Mouse (Mus musculus): Measurements from ENCODE around the gene Ppme1. TPM values are rescaled to one million over a fixed set of nuclear protein-coding genes. Genes with fewer than 3 reads are reported as not detected.

Gene Ppme1
- polyA plus RNA-seq, 3 experiments from 2014 or later, result 19.5 to 23.9 (median 22.9) TPM

GRCm38 (mm10) chr7:100325482-100325881 is 46.6 kb downstream of the Ppme1 start:
- ATAC-seq, result no peak

GRCm38 (mm10) chr7:100323721-100324120 is 48.4 kb downstream of the Ppme1 start:
- no peak for ATAC-seq

GRCm38 (mm10) chr7:100317534-100317933 is 54.6 kb downstream of the Ppme1 start:
- no peak for ATAC-seq

GRCm38 (mm10) chr7:100316924-100317323 is 55.2 kb downstream of the Ppme1 start:
- ATAC-seq, result no peak

GRCm38 (mm10) chr7:100312716-100313115 is 59.4 kb downstream of the Ppme1 start:
- ATAC-seq, result no peak

- ATAC-seq, result no peak
Measured at GRCm38 (mm10) chr7:100310290-100310689, 61.8 kb downstream of the Ppme1 start.

GRCm38 (mm10) chr7:100309679-100310078 is 62.4 kb downstream of the Ppme1 start:
- no peak for ATAC-seq

GRCm38 (mm10) chr7:100309216-100309615 is 62.9 kb downstream of the Ppme1 start:
- no peak for ATAC-seq

- ATAC-seq, result no peak
Measured at GRCm38 (mm10) chr7:100307872-100308653, 64.0 kb downstream of the Ppme1 start.

- ATAC-seq, result no peak
Measured at GRCm38 (mm10) chr7:100305894-100306293, 66.2 kb downstream of the Ppme1 start.

- ATAC-seq, result no peak
Measured at GRCm38 (mm10) chr7:100302316-100302715, 69.8 kb downstream of the Ppme1 start.

GRCm38 (mm10) chr7:100301390-100301789 is 70.7 kb downstream of the Ppme1 start:
- ATAC-seq, result no peak

- no peak for ATAC-seq
Measured at GRCm38 (mm10) chr7:100298861-100299510, 73.1 kb downstream of the Ppme1 start.

- no peak for ATAC-seq
Measured at GRCm38 (mm10) chr7:100296699-100297098, 75.4 kb downstream of the Ppme1 start.

- no peak for ATAC-seq
Measured at GRCm38 (mm10) chr7:100295745-100296144, 76.4 kb downstream of the Ppme1 start.

- ATAC-seq, result no peak
Measured at GRCm38 (mm10) chr7:100293546-100293945, 78.6 kb downstream of the Ppme1 start.

GRCm38 (mm10) chr7:100288622-100289021 is 83.5 kb downstream of the Ppme1 start:
- no peak for ATAC-seq

- ATAC-seq, result no peak
Measured at GRCm38 (mm10) chr7:100287748-100288578, 84.1 kb downstream of the Ppme1 start.

GRCm38 (mm10) chr7:100285383-100285782 is 86.7 kb downstream of the Ppme1 start, which contains the start of gene P4ha3:
P4ha3 (plus strand) TSS chr7:100285520.
- ATAC-seq, result no peak

GRCm38 (mm10) chr7:100283298-100283697 is 88.8 kb downstream of the Ppme1 start:
- ATAC-seq, result no peak

- ATAC-seq, result no peak
Measured at GRCm38 (mm10) chr7:100281596-100281995, 90.5 kb downstream of the Ppme1 start.

GRCm38 (mm10) chr7:100279803-100280202 is 92.3 kb downstream of the Ppme1 start:
- no peak for ATAC-seq
